Mouse (Mus musculus) fat pad, adult 2 months (tissue): ENCODE measurements around the gene Iqschfp.

ENCODE experiments used
- DNase-seq: peaks from one replicate; pipeline ENCODE4 v3.0.0-alpha.2; 2011; ENCODE audit warnings: low read depth, low spot score; ENCODE audit errors: extremely low read depth

Gene Iqschfp

DNA sequence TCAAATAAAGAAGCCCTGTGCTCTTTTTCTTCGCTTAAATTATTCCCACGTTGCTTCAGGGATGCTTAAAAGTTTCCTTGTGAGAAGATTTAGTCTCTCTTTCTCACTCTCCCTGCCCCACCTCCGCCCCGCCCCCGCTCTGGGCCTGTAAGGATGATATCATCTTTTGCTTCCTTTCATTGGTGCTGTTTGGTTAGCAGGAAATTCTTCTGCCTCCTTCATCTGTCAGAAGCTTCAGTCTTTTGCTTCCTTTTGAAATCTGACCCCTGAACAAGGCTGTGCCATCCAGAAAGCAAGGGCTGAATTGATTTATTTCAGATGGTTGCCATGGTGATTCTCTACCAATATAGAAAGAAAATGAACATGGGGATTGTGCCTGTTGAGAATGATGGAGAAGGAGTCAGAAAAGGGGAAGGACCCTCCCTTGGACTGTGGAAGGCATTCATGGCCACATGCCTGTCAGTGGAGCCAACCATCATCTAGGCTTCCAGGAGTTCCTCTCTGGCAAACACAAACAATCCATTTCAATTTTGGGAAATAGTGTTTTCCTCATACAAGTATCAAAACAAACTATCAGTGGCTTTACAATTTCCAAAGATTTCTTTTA, 62.5 kb downstream of the Iqschfp start:
- DNase-seq = no peak

DNA sequence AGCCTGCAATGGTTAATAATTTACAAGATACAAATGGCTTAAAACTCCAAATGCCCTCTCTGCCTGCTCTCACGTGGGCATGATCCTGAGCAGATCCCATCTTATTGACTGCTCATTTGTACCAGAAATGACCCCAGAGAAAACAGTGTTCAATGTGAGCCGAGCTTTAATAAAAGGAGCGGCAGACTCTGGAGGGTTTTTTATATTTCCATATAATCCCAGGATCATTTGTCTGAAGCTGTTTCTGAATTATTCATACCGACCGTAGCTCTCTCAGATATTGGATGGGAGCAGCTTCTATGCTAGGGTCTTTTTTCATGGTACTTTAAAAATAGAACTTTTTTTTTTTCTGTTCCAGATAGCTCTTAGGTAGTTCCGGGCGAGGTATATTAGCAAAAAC, 67.6 kb downstream of the Iqschfp start:
- no peak for DNase-seq

DNA sequence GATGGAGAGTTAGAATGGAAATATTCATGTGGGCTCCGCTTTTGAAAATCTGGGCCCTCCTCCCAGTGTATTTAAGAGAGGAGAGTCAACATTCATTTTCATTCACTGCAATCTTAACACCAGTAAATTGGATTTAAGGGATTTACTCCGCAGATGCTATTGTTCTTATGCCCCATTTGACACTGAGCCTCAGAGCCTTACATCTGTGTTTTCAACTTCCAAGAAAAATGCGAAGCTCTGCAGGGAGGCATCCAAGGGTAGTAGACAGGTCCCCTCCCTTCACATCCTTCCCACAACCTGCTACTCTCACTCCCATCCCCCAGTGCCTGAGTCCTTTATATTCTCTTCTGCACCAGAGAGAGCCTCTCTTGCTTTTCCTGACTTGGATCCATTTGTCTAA, 68.1 kb downstream of the Iqschfp start:
- DNase-seq = no peak

DNA sequence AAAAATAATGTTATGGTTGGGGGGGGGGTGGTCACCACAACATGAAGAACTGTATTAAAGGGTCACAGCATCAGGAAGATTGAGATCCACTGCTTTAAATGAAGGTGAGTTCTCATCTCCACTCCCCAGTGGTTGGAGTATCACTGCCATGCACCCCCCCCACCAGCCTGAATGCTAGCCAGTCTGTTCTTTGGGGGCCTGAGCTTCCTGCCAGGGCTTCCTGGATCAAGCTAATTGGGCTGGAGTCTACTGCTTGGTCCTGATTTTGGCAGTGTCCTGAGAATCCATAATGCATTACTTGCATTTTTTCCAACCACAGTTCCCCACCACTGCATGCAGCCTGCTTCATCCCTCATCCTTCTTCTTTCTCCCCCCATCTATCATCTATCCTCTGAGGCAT, 68.7 kb downstream of the Iqschfp start:
- no peak for DNase-seq

DNA sequence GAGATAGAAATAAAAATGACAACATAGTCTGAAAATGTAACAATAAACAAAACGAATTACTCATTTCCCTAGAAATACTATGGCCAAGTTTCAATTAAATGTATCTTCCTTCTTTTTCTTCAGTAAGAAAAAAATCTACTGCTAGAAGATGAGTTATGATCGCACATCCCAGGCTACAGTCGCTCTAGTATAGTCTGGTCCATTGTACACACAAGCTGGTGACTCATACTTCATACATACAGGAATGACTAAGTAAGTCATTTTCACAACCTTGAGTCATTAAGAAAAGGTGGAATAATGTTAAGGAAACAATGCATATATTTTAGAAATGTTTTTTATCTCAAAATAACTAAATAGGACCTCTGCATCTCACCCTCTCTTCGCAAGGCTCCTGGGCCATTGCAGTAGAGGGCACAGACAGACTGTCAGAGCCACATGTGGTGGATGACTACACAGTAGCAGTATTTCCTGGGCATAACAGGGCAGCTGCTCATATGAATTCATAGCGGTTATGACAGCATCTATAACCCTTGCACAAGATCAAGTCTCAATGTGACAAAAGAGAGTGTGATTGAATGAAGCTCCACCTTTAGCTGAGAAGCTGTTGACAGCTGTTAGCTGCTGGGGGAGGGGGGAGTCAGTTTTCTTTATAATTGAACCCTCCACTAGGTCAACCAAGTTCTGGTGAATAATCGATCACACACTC, 70.1 kb downstream of the Iqschfp start:
- no peak for DNase-seq

DNA sequence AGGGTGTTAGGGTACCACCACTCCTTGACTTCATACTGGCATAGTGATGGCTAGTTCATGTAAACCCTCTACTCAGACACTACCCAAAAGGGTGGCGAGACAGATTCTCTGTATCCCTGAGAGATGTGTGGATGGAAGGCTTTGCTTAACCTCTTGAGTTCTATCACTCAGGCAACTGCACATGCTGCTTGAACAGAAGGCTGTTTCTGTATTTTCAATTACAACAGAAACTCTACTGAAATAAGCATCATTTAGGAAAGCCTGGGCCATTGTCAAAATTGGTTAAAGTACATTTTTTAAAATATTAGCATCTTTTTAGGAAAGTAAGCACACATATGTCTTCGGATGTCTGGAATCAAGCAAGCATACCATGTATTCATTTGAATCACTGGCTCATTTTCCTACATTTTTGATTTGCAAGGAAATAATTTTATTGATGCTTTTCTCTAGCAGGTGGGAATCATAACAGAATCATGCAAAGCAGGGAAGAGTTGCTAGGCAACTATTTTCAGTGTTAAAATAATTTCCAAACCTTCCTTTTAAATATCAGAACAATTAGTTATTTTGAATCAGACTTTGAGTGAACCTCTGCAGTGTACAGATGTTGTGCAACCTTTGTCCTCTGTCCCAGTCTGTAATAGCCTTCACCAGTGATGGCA, 82.4 kb downstream of the Iqschfp start:
- DNase-seq = no peak

DNA sequence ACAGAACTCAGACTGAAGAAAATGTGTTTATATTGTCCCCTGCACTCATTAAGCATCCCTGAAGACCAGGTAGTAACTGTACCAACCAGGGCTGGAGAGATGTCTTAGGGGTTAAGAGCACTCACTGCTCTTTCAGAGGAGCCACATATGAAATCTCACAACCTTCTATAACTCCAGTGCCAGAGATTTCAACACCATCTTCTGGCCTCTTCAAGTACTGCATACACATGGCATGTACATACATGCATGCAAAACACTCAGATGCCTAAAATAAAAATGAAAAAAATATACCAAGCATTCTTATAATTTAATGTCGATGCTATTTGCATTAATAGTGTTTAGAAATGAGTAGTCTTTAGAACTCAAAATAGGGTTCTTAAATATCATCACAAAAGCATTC, 88.0 kb downstream of the Iqschfp start:
- DNase-seq = no peak

DNA sequence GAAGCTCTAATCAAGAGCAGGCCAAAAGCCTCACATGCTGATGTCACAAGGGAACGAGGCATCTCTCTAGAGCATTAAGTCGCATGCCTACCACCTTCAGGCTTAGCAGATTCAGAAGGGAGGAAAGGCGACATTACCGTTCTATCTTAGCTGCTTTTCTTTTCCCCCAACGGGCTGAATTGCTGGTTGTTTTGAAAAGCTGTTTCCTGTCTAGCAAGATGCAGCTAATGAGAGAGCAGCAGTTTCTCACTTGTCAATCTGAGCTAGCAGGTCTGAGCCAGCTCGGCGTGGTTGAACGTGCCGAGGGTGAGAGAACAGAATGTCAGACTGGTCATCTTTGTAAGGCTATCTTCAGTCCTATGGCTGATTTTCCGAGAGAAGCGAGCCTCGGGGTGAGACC, 91.3 kb downstream of the Iqschfp start:
- DNase-seq = no peak

DNA sequence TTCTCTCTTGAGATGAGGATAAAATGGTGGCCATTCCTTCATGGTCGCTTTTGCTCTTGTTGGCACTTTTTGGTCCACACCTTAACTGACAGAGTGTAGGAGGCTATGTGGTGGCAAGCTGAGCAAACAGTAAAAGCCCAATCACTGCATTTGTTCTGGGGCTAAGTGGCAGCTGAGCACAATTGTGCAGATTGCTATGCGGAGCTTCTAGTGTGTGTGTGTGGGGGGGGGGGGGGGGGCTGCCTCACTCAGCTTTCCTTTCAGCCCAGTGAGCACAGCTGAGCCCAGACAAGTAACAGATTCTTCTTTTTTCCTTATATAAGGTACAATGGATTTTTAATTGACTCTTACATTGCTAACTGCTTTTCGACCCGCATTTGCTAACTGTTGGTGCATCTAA, 110.4 kb downstream of the Iqschfp start:
- DNase-seq = no peak

DNA sequence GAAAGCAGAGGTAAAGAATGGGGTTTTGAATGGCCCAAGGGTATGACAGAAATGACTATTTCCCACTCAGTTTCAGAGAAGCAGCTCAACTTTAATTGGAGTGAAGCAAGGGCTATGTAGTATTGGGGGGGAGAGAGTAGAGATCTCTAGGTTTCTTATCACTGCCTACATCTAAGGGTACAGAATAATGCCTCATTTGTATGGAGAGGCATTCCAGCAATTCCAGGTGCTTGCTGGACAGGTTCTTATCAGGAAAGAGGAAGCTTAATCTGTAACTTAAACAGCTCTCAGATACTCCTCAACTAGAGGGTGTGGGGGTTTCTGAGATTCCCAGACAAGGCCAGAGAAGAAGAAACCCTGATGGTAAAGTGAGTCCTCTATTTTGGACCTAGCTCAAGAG, 120.3 kb downstream of the Iqschfp start:
- DNase-seq = no peak

DNA sequence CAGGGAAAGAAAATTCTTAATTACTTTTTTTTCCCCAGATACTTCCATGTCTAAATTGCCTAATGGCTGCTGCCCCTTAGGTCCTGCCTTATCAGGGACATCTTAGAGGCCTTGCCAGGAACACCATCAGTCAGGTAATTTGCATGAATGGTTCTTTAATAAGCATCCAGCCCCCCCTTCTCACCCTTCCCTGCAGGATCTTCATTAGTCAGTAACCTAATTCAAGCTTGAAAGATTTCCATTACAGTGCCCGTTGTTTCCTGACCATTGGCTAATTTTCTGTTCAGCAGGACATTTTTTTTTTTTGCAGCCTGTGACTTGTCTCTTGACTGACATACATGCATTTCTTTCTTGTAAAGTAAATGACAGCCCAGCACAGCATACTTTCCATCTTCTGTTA, 123.8 kb downstream of the Iqschfp start:
- DNase-seq = no peak

DNA sequence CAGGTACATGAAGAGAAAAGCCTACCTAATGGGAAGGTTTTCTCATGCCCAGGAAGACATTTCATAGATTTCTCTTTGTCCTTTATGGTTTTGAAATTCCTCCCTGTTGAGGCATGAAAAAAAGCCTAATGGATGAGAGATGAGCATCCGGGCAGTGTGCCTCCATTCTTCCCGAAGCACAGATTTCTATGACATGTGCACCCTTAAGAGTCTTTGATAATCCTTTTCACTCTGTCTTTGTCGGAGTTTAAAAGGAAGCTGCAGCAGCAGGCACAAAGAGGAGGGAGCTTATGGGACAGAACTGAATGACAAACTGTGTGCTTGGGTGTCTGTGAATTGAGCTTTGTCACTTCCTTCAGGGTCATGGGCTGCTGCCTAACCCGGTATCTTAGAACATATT, 127.4 kb downstream of the Iqschfp start:
- DNase-seq = no peak

DNA sequence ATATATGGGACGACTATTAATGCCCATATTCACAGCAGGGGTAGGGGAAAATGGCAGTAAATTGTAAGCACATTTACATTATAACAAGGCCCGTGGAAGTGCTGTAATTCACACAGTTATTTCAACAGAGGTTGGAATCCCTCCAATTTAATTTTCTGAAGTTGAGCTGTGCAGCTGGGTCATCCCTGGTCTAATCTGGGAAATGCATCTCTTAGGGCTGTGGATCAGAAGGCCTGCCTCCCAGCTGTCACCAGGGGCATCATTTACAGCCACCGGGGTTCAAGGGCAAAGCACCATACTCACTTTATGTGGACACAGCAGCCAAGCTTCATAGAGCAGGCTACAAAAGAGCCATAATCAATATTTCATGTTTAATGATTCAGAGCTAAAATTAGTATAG, 144.1 kb downstream of the Iqschfp start:
- DNase-seq = no peak

DNA sequence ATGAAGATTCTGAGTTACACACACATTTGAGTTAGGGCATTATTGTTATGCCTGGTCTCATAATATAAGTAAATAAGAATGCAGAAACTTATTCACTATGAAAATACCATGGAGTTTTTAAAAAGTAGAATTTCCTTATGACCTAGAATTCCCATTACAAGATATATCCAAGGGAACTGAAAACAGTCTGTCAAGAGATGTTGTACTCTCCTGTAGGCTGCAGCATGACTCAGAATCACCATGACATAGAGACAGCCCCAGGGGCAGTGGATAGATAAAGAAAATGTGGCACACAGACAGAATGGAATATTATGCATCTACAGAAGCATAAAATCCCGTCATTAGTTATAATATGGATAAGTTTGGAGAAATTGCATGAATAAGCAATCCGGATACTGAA, 150.9 kb downstream of the Iqschfp start:
- DNase-seq = no peak

DNA sequence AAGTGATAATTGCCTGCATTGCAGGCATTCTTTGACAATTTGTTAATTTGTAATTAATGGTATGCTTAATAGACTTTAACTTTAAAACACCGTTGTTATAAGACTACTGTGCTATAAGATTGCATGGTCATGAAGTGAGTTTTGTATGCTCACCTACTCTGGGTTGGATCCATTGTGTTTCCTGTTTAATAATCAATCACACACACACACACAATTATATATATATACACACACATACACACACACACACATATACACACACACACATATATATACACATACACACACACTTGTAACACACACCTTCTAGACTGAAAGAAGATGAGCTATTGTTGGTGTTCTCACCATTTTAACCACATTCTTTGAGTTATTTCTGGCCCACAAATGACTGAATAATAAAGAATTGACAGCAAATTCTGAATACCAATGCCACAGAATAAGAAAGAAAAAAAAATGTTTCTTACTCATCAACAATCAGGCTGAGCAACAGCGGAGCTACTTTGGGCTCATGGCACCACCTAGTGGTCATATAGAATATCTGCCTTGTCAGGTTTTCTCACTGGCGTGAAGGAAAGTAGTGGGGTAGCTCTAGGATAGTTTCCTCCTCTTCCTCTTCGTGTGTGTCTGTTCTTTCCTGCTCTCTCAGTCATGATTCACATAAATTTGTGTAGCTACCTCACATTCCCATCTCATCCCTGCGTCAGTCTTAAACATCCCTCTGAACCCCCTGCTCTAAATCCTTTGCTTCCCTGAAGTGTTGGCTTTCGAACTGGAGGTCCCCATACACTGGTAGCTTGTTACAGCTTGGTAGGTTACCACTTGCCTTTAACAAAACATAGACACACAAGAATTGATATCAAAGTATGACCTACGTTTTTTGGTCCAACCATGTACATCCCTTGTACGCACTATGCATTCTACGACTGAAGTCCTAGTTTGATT, 153.7 kb downstream of the Iqschfp start:
- DNase-seq = no peak

DNA sequence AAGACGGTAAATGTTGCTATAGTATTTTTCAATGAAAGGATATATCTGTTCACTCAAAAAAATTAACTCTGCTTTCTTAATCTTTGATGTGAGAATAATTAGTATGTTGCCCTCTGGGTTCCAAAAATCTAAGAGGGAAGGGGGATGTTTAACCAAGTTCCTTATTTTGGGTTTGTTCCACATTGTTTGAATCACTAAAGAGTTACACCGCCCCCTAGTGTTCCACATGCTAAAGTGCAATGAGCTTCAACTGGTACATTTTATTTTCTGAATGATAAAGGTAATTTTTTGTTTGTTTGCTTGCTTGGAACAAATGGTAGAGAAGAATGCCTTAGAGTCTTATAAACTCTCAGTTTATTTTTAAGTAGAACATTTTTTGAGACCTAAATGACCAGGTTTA, 161.5 kb downstream of the Iqschfp start:
- DNase-seq = no peak

DNA sequence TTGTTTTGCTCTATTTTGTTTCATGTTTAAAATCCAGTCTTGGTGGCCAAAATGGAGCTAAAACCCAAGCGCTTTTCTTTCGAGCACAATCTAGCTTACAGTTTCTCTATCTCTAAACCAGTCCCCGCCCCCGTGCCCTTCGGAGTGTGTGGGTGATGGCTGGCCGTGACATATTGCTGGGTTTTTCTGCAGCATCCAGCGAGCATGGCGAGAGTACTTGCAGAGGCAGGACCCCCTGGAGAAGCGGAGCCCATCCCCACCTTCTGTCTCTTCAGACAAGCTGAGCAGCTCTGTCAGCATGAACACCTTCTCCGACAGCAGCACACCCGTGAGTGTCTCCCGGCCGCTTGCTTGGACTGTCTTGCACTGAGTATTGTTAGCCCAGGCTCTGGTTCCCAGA, 163.0 kb downstream of the Iqschfp start:
- DNase-seq = no peak

DNA sequence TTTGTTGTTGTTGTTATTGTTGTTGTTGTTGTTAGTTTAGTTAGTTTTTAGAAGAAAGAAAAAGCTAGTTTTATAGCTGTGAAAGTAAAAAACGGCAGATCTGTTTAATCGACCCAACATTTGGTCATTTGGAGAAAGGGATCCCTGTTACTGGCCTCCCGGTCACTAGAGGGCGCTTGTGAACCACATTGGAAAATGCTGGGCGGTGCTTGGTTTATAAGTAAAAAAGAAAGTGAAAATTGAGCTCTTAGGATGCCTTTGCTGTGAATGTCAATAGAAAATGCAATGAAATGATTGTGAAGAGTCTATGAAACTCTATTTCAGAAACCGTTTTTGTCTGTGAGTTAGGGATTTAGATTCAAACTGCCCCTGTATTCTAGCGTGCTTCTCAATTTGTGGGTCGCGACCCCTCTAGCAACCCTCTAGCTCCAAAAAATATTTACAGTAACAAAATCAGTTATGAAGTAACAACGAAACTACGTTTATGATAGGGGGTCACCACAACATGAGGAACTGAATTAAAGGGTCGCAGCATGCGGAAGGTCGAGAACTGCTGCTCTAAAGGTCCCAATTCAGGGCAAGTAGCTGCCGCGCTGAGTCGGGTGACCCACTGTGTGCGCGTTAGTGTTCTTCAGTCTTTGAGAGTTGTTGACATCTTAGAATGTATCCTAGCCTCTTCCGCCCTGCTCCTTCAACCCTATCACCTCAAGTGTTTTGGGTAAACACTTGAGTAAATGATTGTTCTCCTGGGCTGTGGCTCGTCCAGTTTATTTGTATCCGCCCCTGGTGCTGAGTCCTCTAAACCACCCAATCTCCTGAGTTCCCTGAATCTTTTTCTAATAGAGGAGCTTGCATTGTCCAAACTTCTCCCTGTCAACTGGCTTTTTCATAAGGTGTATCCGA, 164.6 kb downstream of the Iqschfp start:
- DNase-seq = no peak

DNA sequence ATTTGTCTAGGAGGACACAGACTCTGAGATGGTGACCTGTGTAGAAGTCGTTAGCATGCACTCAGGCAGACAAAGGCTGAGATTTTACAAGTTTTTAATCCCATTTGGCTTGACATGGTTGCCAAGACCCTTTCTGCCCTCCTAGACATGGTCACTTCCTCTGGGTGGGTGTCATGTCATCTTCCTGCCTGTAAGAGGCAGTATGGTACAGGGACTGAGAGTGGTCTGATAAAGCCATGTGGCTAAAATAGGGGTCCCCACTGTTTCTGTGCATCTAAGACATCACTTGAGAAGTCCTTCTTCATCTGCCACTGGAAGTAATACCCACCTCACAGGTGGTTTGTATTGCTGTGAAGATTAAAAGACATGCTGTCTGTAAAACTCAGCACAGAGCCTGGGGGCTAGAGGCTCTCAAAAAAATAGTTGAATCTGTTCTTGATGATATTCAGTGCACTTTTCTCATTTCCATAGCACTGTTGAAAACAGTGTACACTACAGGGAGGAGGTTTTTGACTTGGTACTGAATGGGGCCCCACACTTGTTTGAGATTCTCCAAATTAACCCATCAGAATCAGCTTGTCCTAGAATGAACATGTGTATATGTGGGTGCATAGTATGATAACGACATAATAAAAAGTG, 167.2 kb downstream of the Iqschfp start:
- DNase-seq = no peak

DNA sequence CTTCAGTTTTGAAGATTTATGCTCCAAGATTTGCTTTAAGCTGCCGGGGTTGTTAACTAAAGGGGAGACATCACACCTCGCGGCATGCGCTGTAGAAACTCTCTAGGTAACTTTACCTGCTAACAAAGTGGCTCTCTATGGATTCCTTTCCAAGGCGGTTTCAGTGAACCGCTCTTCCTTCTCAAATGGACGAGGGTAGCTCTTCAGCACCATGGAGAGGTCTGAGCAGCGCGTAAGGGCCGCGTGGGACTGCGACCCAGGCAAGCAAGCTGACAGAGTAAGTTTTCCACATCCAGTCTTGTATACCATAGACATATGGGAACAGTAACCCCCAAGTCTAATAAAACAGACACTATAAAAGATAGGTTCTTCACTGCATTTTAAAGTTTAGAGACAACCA, 172.7 kb downstream of the Iqschfp start, which contains the start of gene Schip1:
Gene Schip1 (plus strand): TSS at position 72 of the 400 bp plus-strand sequence.
- DNase-seq = no peak
